Mouse (Mus musculus): ENCODE data around the gene Pgp. TPM values are rescaled to one million over a fixed set of nuclear protein-coding genes. Genes with fewer than 3 reads are reported as not detected.

Gene Pgp
- total RNA-seq, 2 experiments from 2014 or later = 85.8 to 86.4 TPM

- DNase-seq (ENCODE audit: low spot score in 2 of 2) = no peak
These were observed 11.0 kb downstream of the Pgp start for GRCm38 (mm10) chr17:24481027-24481815.

GRCm38 (mm10) chr17:24483495-24483894, 13.3 kb downstream of the Pgp start:
- DNase-seq (ENCODE audit: low spot score in 2 of 2) = no peak

- DNase-seq (ENCODE audit: low spot score in 2 of 2) = no peak
These were observed 15.1 kb downstream of the Pgp start for GRCm38 (mm10) chr17:24485090-24485860.

GRCm38 (mm10) chr17:24488186-24488661, 18.0 kb downstream of the Pgp start, which contains the start of gene Caskin1:
Gene Caskin1 (plus strand): TSS chr17:24488601.
- peak; percentile 54 for DNase-seq (ENCODE audit: low spot score in 2 of 2)

- peak in 1 of 2 experiments; percentile 50 for DNase-seq (ENCODE audit: low spot score in 2 of 2)
These were observed 18.6 kb downstream of the Pgp start for GRCm38 (mm10) chr17:24488662-24489264.

- DNase-seq (ENCODE audit: low spot score in 2 of 2) = no peak
These were observed 19.3 kb downstream of the Pgp start for GRCm38 (mm10) chr17:24489265-24490030.

- no peak for DNase-seq (ENCODE audit: low spot score in 2 of 2)
These were observed 20.2 kb downstream of the Pgp start for GRCm38 (mm10) chr17:24490399-24490798.

GRCm38 (mm10) chr17:24494627-24495335, 24.6 kb downstream of the Pgp start:
- no peak for DNase-seq (ENCODE audit: low spot score in 2 of 2)

GRCm38 (mm10) chr17:24495443-24495842, 25.3 kb downstream of the Pgp start:
- no peak for DNase-seq (ENCODE audit: low spot score in 2 of 2)

- no peak for DNase-seq (ENCODE audit: low spot score in 2 of 2)
These were observed 25.8 kb downstream of the Pgp start for GRCm38 (mm10) chr17:24496026-24496425.

GRCm38 (mm10) chr17:24502208-24502607, 32.0 kb downstream of the Pgp start:
- no peak for DNase-seq (ENCODE audit: low spot score in 2 of 2)

- no peak for DNase-seq (ENCODE audit: low spot score in 2 of 2)
These were observed 33.9 kb downstream of the Pgp start for GRCm38 (mm10) chr17:24504085-24504484.

- no peak for DNase-seq (ENCODE audit: low spot score in 2 of 2)
These were observed 35.2 kb downstream of the Pgp start for GRCm38 (mm10) chr17:24505286-24505955.

GRCm38 (mm10) chr17:24506332-24507070, 36.3 kb downstream of the Pgp start:
- DNase-seq (ENCODE audit: low spot score in 2 of 2) = peak in 1 of 2 experiments; percentile 45

- DNase-seq (ENCODE audit: low spot score in 2 of 2) = no peak
These were observed 37.0 kb downstream of the Pgp start for GRCm38 (mm10) chr17:24507129-24507664.

- DNase-seq (ENCODE audit: low spot score in 2 of 2) = no peak
These were observed 37.7 kb downstream of the Pgp start for GRCm38 (mm10) chr17:24507806-24508460.

- peak in 1 of 2 experiments; percentile 42 for DNase-seq (ENCODE audit: low spot score in 2 of 2)
These were observed 43.4 kb downstream of the Pgp start for GRCm38 (mm10) chr17:24513609-24514008.
